Mouse (Mus musculus): ENCODE measurements around the gene Cant1.

GRCm38 (mm10) chr11:118414270-118414669 lies 4.6 kb downstream of the Cant1 start:
- TF ChIP-seq CTCF (IDR thresholded peaks at IDR 0.05; ENCODE audit: low read depth), result no peak
- no peak for TF ChIP-seq EP300 (IDR thresholded peaks at IDR 0.05; ENCODE audit: low read depth)

Measured in liver, embryonic 14.5 days (tissue).